Mouse (Mus musculus) hindbrain, embryonic 12.5 days (tissue): ENCODE results near the gene Pou2f1. TPM values are rescaled to one million over a fixed set of nuclear protein-coding genes. Genes with fewer than 3 reads are reported as not detected.

Source experiments
- ATAC-seq: fragments of 200-750 bp; cut with Nextera tagmentation; 2 replicates; pipeline ENCODE4 v1.8.0; 2017; ENCODE audit warnings: moderate TSS enrichment; ENCODE audit not compliant: low FRiP score
- H3K27ac ChIP-seq: fragments of 300-500 bp; sonication (generic); 2 replicates; pipeline ENCODE4 v1.5.1; 2016; ENCODE audit warnings: mild to moderate bottlenecking
- H3K27me3 ChIP-seq: fragments of 300-500 bp; sonication (generic); 2 replicates; pipeline ENCODE4 v1.6.1; 2016; ENCODE audit warnings: mild to moderate bottlenecking
- H3K36me3 ChIP-seq: fragments of 300-500 bp; sonication (generic); 2 replicates; pipeline ENCODE4 v1.6.1; 2016; ENCODE audit warnings: mild to moderate bottlenecking
- H3K4me1 ChIP-seq: fragments of 300-500 bp; sonication (generic); 2 replicates; pipeline ENCODE4 v1.6.1; 2016
- H3K4me2 ChIP-seq: fragments of 300-500 bp; sonication (generic); replicated peaks from 2 replicates; pipeline ENCODE4 v1.6.1; 2016; ENCODE audit warnings: mild to moderate bottlenecking
- H3K4me3 ChIP-seq: fragments of 300-500 bp; sonication (generic); 2 replicates; pipeline ENCODE4 v1.5.1; 2016; ENCODE audit warnings: mild to moderate bottlenecking
- H3K9ac ChIP-seq: fragments of 300-500 bp; sonication (generic); 2 replicates; pipeline ENCODE4 v1.6.1; 2016; ENCODE audit warnings: mild to moderate bottlenecking, moderate library complexity
- H3K9me3 ChIP-seq: fragments of 300-500 bp; sonication (generic); replicated peaks from 2 replicates; pipeline ENCODE4 v1.6.1; 2016; ENCODE audit warnings: mild to moderate bottlenecking
- WGBS: fragments of 180-500 bp; shearing (Covaris S2); methylation state at CpG from one replicate; pipeline ENCODE4 v1.1.7; 2016; 5-methylcytosine and 5-hydroxymethylcytosine counted together
- polyA plus RNA-seq: library from polyadenylated mRNA; unstranded; fragments of >200 nt; fragmentation: Nextera tagmentation; extraction: Ambion mirVana; gene quantifications from 2 replicates; pipeline ENCODE4 v1.2.1, GENCODE M21; 2016

Gene Pou2f1
- polyA plus RNA-seq, 1 experiment from 2014 or later: 21.0 TPM

GRCm38 (mm10) chr1:165828173-165828572, 174.3 kb downstream of the Pou2f1 start:
- ATAC-seq: no peak
- Histone ChIP-seq H3K9me3 (no peaks in the 10 kb centered on the region), H3K9ac (no peak overlapping the region), H3K4me3 (no peak overlapping the region), H3K4me2 (no peak overlapping the region), H3K27me3 (no peaks in the 10 kb centered on the region), H3K36me3 (no peaks in the 10 kb centered on the region), H3K27ac (no peak overlapping the region), H3K4me1 (peaks cover 4% of the 10 kb centered on the region)
- 98% methylated on average over 5 of the region's 5 CpGs for WGBS

GRCm38 (mm10) chr1:165822031-165822430, 180.4 kb downstream of the Pou2f1 start:
- WGBS: 90% methylated on average over 2 of the region's 2 CpGs
- Histone ChIP-seq H3K4me3 (no peak overlapping the region), H3K4me2 (no peak overlapping the region), H3K9me3 (no peaks in the 10 kb centered on the region), H3K4me1 (peaks cover 13% of the 10 kb centered on the region), H3K36me3 (no peaks in the 10 kb centered on the region), H3K27me3 (peaks cover 29% of the 10 kb centered on the region), H3K9ac (no peak overlapping the region), H3K27ac (no peak overlapping the region)
- ATAC-seq: no peak

GRCm38 (mm10) chr1:165819147-165819546, 183.3 kb downstream of the Pou2f1 start:
- peaks cover 29% of the 10 kb centered on the region for H3K4me1 ChIP-seq

GRCm38 (mm10) chr1:165818145-165818860, 184.2 kb downstream of the Pou2f1 start:
- peaks cover 41% of the 10 kb centered on the region for H3K27me3 ChIP-seq
- H3K4me1 ChIP-seq: peaks cover 36% of the 10 kb centered on the region
- 35% methylated on average over 8 of the region's 8 CpGs for WGBS
- H3K4me2 ChIP-seq: no peak overlapping the region
- no peaks in the 10 kb centered on the region for H3K9me3 ChIP-seq
- H3K36me3 ChIP-seq: no peaks in the 10 kb centered on the region
- no peak overlapping the region for H3K4me3 ChIP-seq
- H3K27ac ChIP-seq: no peak overlapping the region
- ATAC-seq: no peak
- H3K9ac ChIP-seq: no peak overlapping the region

More at GRCm38 (mm10) chr1:165819147-165819546, 183.3 kb downstream of the Pou2f1 start:
- no peaks in the 10 kb centered on the region for H3K36me3 ChIP-seq
- WGBS: 70% methylated on average over 4 of the region's 4 CpGs
- H3K9me3 ChIP-seq: no peaks in the 10 kb centered on the region
- peaks cover 41% of the 10 kb centered on the region for H3K27me3 ChIP-seq
- no peak overlapping the region for H3K4me2 ChIP-seq
- no peak for ATAC-seq
- no peak overlapping the region for H3K27ac ChIP-seq
- no peak overlapping the region for H3K9ac ChIP-seq
- H3K4me3 ChIP-seq: no peak overlapping the region

GRCm38 (mm10) chr1:165817264-165817663, 185.2 kb downstream of the Pou2f1 start:
- no peak for ATAC-seq
- H3K36me3 ChIP-seq: no peaks in the 10 kb centered on the region
- no peak overlapping the region for H3K4me3 ChIP-seq
- H3K9me3 ChIP-seq: no peaks in the 10 kb centered on the region
- peaks cover 44% of the 10 kb centered on the region for H3K27me3 ChIP-seq
- peaks cover 39% of the 10 kb centered on the region for H3K4me1 ChIP-seq
- 57% methylated on average over 9 of the region's 9 CpGs for WGBS
- no peak overlapping the region for H3K4me2 ChIP-seq
- H3K27ac ChIP-seq: no peak overlapping the region
- no peak overlapping the region for H3K9ac ChIP-seq

DNA sequence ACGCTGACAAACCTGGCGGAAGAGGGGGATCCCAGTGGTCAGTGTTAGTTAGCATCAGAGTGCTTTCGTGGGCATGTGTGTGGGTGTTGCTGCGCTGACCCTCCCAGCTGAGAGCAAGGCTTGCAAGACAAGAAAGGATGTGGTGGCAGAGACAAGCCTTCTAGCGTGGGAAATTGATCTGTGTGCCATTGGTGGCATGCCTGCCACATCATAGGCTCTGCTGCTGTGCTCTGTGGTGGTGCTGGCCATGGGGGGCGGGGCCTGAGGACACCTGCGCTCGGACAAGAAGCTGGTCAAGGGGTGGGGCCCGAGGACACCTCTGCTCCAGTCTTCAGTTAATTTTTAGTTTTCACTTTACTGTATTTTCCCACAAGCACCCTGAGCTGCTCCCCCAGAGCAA, 186.1 kb downstream of the Pou2f1 start:
- peaks cover 39% of the 10 kb centered on the region for H3K4me1 ChIP-seq
- 85% methylated on average over 9 of the region's 9 CpGs for WGBS
- no peak for ATAC-seq
- no peak overlapping the region for H3K4me3 ChIP-seq
- no peak overlapping the region for H3K4me2 ChIP-seq
- H3K27ac ChIP-seq: no peak overlapping the region
- H3K9ac ChIP-seq: no peak overlapping the region
- H3K9me3 ChIP-seq: no peaks in the 10 kb centered on the region
- no peaks in the 10 kb centered on the region for H3K36me3 ChIP-seq
- peaks cover 52% of the 10 kb centered on the region for H3K27me3 ChIP-seq

Other genes starting within 250 kb of the Pou2f1 start
- gene Creg1, start 238.9 kb downstream of the Pou2f1 start, polyA plus RNA-seq: 35.8 and 38.9 TPM in 2 replicates
- 1.3 and 1.5 TPM in 2 replicates for gene Cd247, start 214.0 kb downstream of the Pou2f1 start, polyA plus RNA-seq
- 3.3 and 5.5 TPM in 2 replicates for gene Dusp27, start 125.2 kb upstream of the Pou2f1 start, polyA plus RNA-seq
- 0.12 and 0.26 TPM in 2 replicates for gene Gpa33, start 127.6 kb upstream of the Pou2f1 start, polyA plus RNA-seq
- 0.14 TPM in 1 of 2 replicates, not detected in the other for gene Mael, start 236.1 kb upstream of the Pou2f1 start, polyA plus RNA-seq